Mouse (Mus musculus) forebrain, embryonic 10.5 days (tissue): ENCODE data around the gene Lhfp. TPM values are rescaled to one million over a fixed set of nuclear protein-coding genes. Genes with fewer than 3 reads are reported as not detected.

Source experiments
- DNase-seq: peaks from one replicate; pipeline ENCODE4 v3.0.0-alpha.2; 2017; ENCODE audit warnings: low spot score; ENCODE audit errors: extremely low spot score
- H3K27ac ChIP-seq: fragments of 300-500 bp; sonication (generic); 2 replicates; pipeline ENCODE4 v1.5.1; 2016; ENCODE audit warnings: mild to moderate bottlenecking
- H3K27me3 ChIP-seq: fragments of 300-500 bp; sonication (generic); 2 replicates; pipeline ENCODE4 v1.6.1; 2016; ENCODE audit warnings: mild to moderate bottlenecking; ENCODE audit not compliant: poor library complexity, severe bottlenecking
- H3K36me3 ChIP-seq: fragments of 300-500 bp; sonication (generic); replicated peaks from 2 replicates; pipeline ENCODE4 v1.6.1; 2016; ENCODE audit warnings: mild to moderate bottlenecking, moderate library complexity
- H3K4me1 ChIP-seq: fragments of 300-500 bp; sonication (generic); 2 replicates; pipeline ENCODE4 v1.6.1; 2016
- H3K4me3 ChIP-seq: fragments of 300-500 bp; sonication (generic); 2 replicates; pipeline ENCODE4 v1.5.1; 2016; ENCODE audit warnings: mild to moderate bottlenecking, moderate library complexity
- H3K9me3 ChIP-seq: fragments of 300-500 bp; sonication (generic); 2 replicates; pipeline ENCODE4 v1.6.1; 2016; ENCODE audit warnings: mild to moderate bottlenecking, moderate library complexity
- WGBS: fragments of 180-500 bp; shearing (Covaris S2); methylation state at CpG from one replicate; pipeline ENCODE4 v1.1.7; 2016; 5-methylcytosine and 5-hydroxymethylcytosine counted together
- polyA plus RNA-seq: library from polyadenylated mRNA; unstranded; fragments of >200 nt; fragmentation: Nextera tagmentation; extraction: Ambion mirVana; gene quantifications from 2 replicates; pipeline ENCODE4 v1.2.1, GENCODE M21; 2016

Lhfp gene
- polyA plus RNA-seq, 1 experiment from 2014 or later: 21.7 TPM

- H3K36me3 ChIP-seq: no peaks in the 10 kb centered on the region
- WGBS: 88% methylated on average over 13 of the region's 13 CpGs
- H3K9me3 ChIP-seq: no peaks in the 10 kb centered on the region
- no peaks in the 10 kb centered on the region for H3K4me1 ChIP-seq
- no peak overlapping the region for H3K4me3 ChIP-seq
- H3K27ac ChIP-seq: no peak overlapping the region
- no peak for DNase-seq
- H3K27me3 ChIP-seq: no peaks in the 10 kb centered on the region
These were observed 243.3 kb downstream of the Lhfp start for GRCm38 (mm10) chr3:53284471-53285177.

GRCm38 (mm10) chr3:53288662-53289061 lies 247.3 kb downstream of the Lhfp start:
- Histone ChIP-seq H3K4me3 (no peak overlapping the region), H3K27ac (no peak overlapping the region), H3K4me1 (no peaks in the 10 kb centered on the region), H3K36me3 (no peaks in the 10 kb centered on the region), H3K9me3 (no peaks in the 10 kb centered on the region), H3K27me3 (no peaks in the 10 kb centered on the region; the same call in 1 of the 2 replicates)
- DNase-seq: no peak
- 66% methylated on average over 9 of the region's 9 CpGs for WGBS

- Histone ChIP-seq H3K9me3 (no peaks in the 10 kb centered on the region), H3K36me3 (no peaks in the 10 kb centered on the region), H3K27ac (no peak overlapping the region), H3K4me1 (peaks cover 1% of the 10 kb centered on the region), H3K27me3 (no peaks in the 10 kb centered on the region; the same call in 1 of the 2 replicates), H3K4me3 (no peak overlapping the region)
- no peak for DNase-seq
- whole genome bisulfite sequencing: 89% methylated on average over 14 of the region's 14 CpGs
These were observed 248.4 kb downstream of the Lhfp start for GRCm38 (mm10) chr3:53289589-53290219.

GRCm38 (mm10) chr3:53291185-53291584 lies 249.9 kb downstream of the Lhfp start:
- H3K4me1 ChIP-seq: peaks cover 6% of the 10 kb centered on the region
- peaks cover 5% of the 10 kb centered on the region for H3K27me3 ChIP-seq
- no peaks in the 10 kb centered on the region for H3K9me3 ChIP-seq
- H3K36me3 ChIP-seq: no peaks in the 10 kb centered on the region
- no peak for DNase-seq
- 98% methylated on average over 3 of the region's 3 CpGs for WGBS
- no peak overlapping the region for H3K27ac ChIP-seq
- no peak overlapping the region for H3K4me3 ChIP-seq

- H3K27ac ChIP-seq: no peak overlapping the region
- no peak overlapping the region for H3K4me3 ChIP-seq
- H3K36me3 ChIP-seq: no peaks in the 10 kb centered on the region
- 97% methylated on average over 1 of the region's 1 CpGs for WGBS
- DNase-seq: no peak
- H3K9me3 ChIP-seq: no peaks in the 10 kb centered on the region
- H3K27me3 ChIP-seq: peaks cover 10% of the 10 kb centered on the region
- H3K4me1 ChIP-seq: peaks cover 6% of the 10 kb centered on the region
These were observed 250.6 kb downstream of the Lhfp start for GRCm38 (mm10) chr3:53291945-53292344.

GRCm38 (mm10) chr3:53292474-53292873 lies 251.1 kb downstream of the Lhfp start:
- 89% methylated on average over 3 of the region's 3 CpGs for WGBS
- Histone ChIP-seq H3K4me1 (peaks cover 6% of the 10 kb centered on the region), H3K27ac (no peak overlapping the region), H3K4me3 (no peak overlapping the region), H3K36me3 (no peaks in the 10 kb centered on the region), H3K9me3 (no peaks in the 10 kb centered on the region), H3K27me3 (peaks cover 10% of the 10 kb centered on the region)
- no peak for DNase-seq

- Histone ChIP-seq H3K27ac (no peak overlapping the region), H3K9me3 (no peaks in the 10 kb centered on the region), H3K4me3 (no peak overlapping the region), H3K27me3 (peaks cover 11% of the 10 kb centered on the region), H3K4me1 (peaks cover 6% of the 10 kb centered on the region), H3K36me3 (no peaks in the 10 kb centered on the region)
- WGBS: 94% methylated on average over 4 of the region's 4 CpGs
- DNase-seq: no peak
These were observed 251.7 kb downstream of the Lhfp start for GRCm38 (mm10) chr3:53292979-53293378.

GRCm38 (mm10) chr3:53293901-53294433 lies 252.6 kb downstream of the Lhfp start:
- no peak for DNase-seq
- Histone ChIP-seq H3K9me3 (no peaks in the 10 kb centered on the region), H3K4me1 (peaks cover 6% of the 10 kb centered on the region), H3K36me3 (no peaks in the 10 kb centered on the region), H3K4me3 (no peak overlapping the region), H3K27ac (no peak overlapping the region), H3K27me3 (peaks cover 14% of the 10 kb centered on the region)
- 81% methylated on average over 4 of the region's 4 CpGs for WGBS

GRCm38 (mm10) chr3:53294855-53295254 lies 253.5 kb downstream of the Lhfp start:
- Histone ChIP-seq H3K4me3 (no peak overlapping the region), H3K27ac (no peak overlapping the region), H3K9me3 (no peaks in the 10 kb centered on the region), H3K36me3 (no peaks in the 10 kb centered on the region), H3K27me3 (peaks cover 14% of the 10 kb centered on the region), H3K4me1 (peaks cover 6% of the 10 kb centered on the region)
- no peak for DNase-seq
- WGBS: 40% methylated on average over 6 of the region's 6 CpGs

- 0 out of 2 replicates have a peak, but pooled peaks cover 4% of the 10 kb centered on the region for H3K27me3 ChIP-seq
- no peaks in the 10 kb centered on the region for H3K4me1 ChIP-seq
- no peak overlapping the region for H3K27ac ChIP-seq
- DNase-seq: no peak
- 0 out of 2 replicates have a peak, but pooled peaks cover 4% of the 10 kb centered on the region for H3K9me3 ChIP-seq
- H3K4me3 ChIP-seq: no peak overlapping the region
- 83% methylated on average over 5 of the region's 5 CpGs for WGBS
- H3K36me3 ChIP-seq: no peaks in the 10 kb centered on the region
These were observed 260.5 kb downstream of the Lhfp start for GRCm38 (mm10) chr3:53301866-53302265.

- no peak for DNase-seq
- Histone ChIP-seq H3K4me3 (no peak overlapping the region), H3K9me3 (0 out of 2 replicates have a peak, but pooled peaks cover 4% of the 10 kb centered on the region), H3K36me3 (no peaks in the 10 kb centered on the region), H3K4me1 (no peaks in the 10 kb centered on the region), H3K27me3 (no peaks in the 10 kb centered on the region), H3K27ac (no peak overlapping the region)
- WGBS: 84% methylated on average over 4 of the region's 4 CpGs
These were observed 263.0 kb downstream of the Lhfp start for GRCm38 (mm10) chr3:53304123-53304900.

- H3K9me3 ChIP-seq: 0 out of 2 replicates have a peak, but pooled peaks cover 4% of the 10 kb centered on the region
- WGBS: 57% methylated on average over 1 of the region's 1 CpGs
- DNase-seq: no peak
- H3K36me3 ChIP-seq: no peaks in the 10 kb centered on the region
- H3K27me3 ChIP-seq: no peaks in the 10 kb centered on the region
- H3K27ac ChIP-seq: no peak overlapping the region
- H3K4me1 ChIP-seq: no peaks in the 10 kb centered on the region
- no peak overlapping the region for H3K4me3 ChIP-seq
These were observed 264.5 kb downstream of the Lhfp start for GRCm38 (mm10) chr3:53305860-53306259.
